Mouse (Mus musculus) urinary bladder, postnatal 4 days (tissue): ENCODE data around the gene Dthd1.

Experiments used
- DNase-seq, 2 experiments: peaks; one replicate each; pipeline ENCODE4 v3.0.0; 2021 to 2022; ENCODE audit warnings: low spot score in 2 of 2

Dthd1 gene

DNA sequence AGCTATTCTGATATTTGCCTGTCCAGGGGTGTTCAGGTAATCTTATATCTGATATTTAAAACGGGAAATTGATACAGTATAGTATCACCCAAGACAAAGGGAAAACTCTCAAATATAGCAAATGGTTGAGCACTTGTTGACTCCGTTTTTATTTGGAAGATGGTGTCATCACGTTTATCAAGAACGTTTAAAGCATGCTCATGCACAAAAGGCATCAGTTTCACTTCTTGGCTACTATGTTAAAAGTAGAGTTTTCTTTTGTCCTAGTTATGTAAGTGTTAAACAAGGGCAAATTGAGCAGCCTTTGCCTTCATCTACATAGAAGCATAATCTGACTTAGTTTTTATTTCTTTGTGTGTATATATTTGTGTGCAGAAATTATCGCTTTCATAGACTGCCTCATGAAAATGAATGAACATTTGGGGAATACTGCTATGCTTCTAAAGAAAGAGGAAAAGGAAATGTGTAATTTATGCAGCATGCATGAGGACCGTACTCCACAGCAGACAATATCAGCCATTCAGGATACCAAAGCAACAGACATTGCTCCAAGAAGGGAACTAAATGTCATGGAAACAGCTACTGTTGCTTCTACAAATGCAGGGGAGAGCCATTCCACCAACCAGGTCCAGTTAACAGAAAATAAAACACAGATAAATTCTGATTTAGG, at the start of gene Dthd1:
TSS of gene Dthd1 (plus strand) at position 422 of the 670 bp plus-strand sequence.
- no peak for DNase-seq

DNA sequence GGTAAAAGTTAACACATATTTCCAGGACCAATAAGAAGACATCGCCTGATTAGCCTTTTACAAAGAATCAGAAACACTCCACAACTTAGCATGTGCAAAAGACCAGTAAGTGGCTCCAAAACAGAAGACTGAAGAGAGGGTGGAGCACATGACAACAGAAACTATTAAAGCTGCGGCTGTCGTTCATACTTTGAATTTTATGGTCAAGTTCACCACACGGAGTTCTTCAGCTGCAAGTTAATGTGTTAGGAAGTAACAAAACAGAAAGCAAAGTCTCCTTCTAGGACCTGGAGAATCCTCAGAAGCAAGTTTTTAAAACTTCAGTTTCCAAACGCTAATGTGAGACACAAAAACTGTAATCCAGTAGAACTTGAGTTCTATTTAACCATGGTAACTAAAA, 49.5 kb upstream of the Dthd1 start:
- DNase-seq: no peak

DNA sequence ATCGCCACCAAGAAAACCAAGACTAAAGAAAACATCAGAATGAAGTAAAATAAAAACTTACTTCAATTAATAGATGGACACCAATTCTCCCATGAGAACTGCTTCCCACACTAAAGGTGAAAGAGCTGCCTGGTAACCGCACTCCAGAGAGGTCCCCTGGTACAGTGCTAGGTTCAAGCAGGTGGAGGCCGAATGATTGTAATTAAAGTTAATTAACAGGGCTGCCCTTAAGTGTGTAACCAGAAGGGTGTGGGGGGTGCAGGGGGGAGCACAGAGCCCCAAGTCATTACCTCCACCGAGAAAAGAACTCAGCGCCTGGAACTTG, 48.2 kb upstream of the Dthd1 start:
- DNase-seq: no peak

DNA sequence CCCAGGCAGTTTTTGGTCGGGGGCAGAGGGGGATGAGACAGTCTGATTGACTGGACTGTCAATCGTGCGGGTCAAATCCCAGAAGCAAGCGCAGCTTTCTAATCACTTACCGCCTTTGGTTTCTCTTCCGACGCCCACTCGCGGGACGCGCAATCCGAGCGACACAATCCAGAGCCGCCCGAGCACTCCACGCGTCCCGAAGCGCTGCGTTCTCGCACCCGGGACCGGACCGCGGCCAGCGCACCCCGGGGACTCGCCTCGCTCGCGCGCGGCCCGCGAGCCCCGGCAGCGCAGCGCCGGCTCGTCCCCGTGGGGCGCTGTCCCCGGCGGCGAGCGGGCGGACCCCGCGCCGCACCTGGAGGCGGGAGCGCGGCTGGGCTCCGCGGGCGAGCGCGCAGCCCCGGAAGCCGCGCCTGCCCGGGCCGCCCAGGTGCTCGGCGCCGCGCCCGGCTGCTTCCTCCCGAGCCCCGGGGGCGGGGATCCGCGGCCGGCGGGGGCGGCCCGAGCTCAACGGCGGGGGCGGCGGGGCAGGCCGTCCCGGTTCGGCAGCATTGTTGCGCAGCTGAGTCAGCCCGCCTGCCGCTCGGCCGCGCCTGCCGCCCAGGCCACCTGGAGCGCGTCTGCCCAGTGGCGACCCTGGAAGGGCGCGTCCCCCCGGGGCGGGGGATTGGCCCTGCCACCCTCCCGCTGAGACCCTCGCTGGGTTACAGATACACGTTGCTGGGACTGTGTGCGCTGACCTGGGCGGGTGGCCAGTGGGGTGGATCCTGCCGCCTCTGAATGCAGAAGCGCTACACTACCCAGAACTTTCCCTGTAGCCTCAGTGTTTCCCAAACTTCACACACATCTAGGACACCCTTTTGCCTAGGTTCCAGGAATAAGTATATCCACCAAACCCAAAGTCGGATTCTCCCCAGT, 47.6 kb upstream of the Dthd1 start, which contains the start of gene Arap2:
TSS of gene Arap2 (minus strand) at position 376 of the 918 bp plus-strand sequence.
- peak; percentile 61 to 67 for DNase-seq

DNA sequence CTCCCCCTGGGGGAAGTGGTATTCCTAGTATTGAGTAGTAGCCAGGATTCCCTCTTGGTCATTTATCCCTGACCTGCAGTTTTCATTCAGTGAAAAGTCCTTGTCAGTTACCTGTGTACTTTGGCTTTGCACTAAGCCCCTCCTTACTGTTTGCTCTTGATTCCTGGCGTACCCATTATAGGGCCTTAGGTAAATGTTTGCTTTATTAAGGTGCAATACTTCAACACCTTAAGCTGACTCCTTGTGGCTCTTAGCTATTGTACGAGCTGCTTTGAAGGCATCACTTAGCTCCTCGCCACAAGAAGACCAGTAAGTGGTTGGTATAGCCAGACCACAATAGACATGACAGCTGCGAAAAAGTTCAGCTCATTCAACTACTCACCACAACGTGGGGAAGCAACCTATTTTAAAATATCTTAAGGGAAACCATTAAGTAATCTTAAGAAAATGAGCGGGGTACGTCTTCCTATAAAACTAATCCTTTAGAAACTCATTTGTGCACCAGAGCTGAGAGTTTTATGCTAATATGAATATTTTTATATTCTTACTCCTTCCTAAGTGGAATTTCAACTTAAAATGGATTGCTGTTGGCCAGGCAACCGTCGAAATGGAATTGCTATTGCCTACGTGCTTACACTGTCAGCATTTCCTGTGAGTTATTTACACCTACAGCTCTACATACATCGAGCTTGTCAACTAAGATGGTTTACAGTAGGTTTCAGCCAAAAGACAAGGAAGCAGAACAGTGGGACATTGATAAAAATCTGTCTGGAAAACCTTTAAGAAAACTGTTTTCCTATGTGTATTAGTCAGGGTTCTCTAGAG, 41.6 kb upstream of the Dthd1 start:
- DNase-seq: no peak

DNA sequence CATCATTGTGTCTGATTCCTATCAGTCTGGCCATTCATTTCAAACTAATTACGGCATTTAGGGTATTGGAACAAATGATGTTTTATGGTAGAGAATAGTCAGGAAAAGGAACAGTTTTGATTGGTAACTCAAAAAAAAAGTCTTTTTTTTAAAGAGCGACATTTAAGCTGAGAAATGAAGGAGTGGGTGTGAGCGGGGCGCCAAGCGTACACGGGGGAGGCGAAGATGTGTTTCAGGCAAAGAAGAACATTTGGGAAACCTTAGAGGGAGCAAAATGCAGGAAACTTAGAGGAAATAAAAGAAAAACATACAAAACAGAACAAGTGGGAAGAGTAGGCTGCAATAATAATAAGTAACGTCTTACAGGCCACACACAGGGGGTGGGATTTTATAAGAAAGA, 35.8 kb upstream of the Dthd1 start:
- no peak for DNase-seq

DNA sequence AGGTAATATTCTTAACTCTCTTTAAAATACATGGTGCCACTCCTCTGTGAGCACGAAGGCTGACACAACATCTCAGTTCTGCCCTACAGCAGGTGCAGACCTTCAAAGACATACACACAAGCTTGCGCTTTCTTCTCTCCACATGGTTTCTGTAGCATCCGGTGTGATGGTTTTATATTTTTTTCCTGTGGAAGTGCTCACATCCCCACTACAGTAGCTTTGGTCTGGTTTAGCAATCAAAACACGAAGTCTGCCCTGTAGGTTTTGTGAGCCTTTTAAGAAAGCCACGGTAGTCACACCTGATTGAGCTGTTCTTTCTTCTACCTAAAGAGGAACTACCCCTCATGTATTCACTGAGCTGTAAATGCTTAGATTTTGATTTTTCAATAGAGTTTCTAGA, 34.9 kb upstream of the Dthd1 start:
- no peak for DNase-seq

DNA sequence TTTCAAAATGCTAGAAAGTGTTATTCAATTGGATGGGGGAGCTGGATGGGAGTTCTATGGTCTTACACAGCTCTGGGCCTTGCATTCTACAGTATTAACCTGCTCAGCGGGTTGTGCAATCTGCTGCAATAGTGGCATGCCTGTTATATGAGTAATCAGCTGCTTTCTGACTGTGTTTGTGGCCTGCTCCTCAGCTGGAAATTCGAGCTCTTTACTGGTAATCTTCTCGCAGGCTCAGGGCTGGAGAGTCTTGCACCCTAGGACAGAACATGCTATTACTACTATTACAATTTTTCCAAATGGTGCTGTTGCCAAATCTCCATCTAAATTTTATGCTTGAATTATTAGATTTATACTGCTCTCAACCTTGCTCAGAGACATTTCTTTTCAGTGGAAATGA, 26.8 kb upstream of the Dthd1 start:
- DNase-seq: no peak

DNA sequence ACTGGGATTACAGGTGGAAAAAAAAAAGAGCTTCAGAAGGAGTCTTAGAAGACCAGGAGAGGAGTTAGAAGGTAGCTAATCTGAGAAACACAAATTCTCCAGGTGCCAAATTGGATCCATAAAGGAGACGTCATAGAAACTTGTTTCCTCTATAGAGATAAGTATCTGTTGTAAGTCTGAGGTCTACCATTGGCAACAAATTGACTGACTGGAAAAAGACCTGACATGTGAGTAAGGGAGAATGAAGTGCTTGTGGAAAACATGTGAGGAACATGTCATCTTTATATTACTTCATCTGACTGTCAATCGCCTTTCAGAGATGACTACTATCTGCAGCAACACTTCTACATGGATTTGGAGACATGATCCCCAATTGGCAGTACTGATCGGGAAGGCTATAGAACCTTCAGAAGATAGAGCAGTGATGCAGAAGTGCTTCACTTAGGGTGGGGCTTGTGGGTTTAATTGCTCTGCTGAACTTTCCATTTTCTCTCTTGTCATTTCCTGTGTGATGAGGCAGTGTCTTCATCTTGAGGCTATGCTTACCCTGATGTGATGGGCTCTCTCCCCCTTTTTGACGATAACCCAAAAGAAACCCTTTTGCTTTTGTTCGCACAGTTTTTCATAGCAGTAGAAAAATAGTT, 22.6 kb upstream of the Dthd1 start:
- no peak for DNase-seq

DNA sequence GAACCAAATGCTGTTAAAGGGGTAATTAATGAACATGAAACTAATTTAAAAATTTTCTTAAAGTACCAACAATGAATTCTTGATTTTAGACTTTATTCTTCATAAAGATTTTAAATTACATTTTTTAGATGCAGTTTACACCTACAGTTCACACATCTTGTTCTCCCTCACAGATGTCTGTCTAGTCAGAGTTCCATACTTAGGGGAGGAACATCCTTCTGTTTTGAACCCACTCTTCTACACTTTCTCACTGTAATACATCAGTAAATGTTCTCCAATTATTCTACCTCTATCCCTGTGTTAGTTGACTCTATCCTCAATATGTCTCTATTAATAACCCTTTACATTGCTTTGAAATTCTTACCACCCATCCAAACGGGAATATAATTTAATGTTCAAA, 20.8 kb upstream of the Dthd1 start:
- no peak for DNase-seq

DNA sequence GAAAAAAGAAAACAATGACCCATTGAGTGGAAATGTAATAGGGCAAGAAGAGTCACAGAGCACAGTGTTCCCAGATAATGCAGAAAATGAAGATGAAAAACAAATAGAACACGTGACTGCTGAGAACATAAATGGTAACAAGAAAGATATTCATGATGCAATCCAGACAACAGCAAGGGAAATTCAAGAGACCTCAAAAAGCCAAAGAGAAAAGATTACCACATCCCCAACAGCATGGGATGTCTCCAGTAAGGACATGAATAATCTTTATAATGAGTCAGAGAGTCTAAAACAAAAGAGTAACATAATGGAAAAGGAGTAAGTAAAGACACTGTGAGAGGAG, 420 bp downstream of the Dthd1 start:
- DNase-seq: no peak

DNA sequence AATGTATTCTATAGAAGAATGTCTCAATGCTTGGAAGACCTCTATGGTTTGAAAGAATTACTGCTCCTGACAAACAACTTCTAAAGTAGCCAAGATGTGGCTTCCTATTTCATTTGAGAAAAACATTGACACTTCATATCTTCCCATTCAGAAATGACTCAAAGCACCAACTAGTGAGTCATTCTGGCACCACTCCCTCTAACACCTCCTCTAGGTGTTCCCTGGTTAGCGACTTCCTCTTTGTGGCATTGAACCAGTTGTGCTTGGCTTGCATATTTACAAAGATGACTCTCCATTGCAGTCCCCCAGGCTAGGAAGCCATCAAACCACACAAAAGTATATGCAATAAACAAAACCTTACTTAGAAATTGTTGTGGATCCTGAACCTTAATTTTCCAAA, 2.1 kb downstream of the Dthd1 start:
- no peak for DNase-seq

DNA sequence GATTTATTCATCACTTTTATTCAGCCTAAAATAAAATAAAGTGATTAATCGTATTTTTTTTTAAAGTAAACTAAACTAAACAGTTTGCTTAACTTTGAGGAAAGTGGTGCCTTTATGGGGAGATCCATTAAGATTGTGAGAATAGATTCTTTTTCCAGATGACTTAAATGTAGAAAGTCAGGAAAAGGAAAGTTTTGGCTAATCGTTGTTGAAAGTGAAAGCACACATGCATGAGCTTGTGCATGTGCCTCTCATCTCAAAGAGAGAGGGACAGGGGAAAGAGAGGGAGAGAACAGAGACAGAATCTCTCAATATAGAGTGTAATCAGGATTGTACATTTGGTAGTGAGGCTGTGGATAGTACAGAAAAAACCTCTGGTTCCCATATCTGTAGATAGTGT, 5.9 kb downstream of the Dthd1 start:
- DNase-seq: no peak

DNA sequence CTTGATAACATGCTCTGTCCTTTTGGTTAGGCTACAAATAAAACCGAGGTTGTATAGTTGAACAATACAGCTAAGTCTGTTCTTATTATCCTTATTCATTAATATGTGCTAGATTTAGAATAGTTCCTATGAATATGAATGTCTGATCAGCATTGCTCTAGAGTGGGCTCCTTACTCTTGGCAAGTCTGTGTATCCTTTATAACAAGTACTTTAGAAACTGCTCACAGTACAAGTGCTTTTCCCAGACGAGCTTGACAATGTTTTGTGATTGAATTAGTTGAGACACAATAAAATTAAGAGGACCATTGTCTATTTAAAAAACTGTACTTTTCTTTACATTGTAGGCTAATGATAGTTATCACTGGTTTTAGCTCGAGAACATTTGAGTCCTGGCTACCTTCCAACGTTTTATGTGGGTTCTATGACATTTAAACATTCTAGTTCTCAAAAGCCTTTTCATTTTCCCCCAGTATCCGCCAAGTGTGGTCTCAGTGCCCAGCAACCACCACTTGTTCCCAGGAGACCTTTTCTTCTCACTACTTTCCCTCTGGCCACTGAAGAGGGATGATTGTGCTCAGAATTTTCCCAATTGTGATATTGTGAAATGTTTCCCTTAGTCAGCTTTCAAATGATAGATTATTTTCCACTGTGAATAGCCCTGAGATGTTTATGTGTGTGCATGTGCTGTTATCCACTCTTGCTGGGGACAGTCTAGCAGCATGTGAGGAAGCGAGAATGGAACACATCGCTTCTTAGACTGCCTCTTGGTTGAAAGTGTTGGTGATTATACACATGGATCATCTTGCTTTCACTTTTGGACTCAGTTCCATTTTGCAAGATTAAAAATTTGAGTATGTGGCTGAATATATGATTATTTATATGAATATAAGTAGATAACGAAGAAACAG, 7.0 kb downstream of the Dthd1 start:
- no peak for DNase-seq

DNA sequence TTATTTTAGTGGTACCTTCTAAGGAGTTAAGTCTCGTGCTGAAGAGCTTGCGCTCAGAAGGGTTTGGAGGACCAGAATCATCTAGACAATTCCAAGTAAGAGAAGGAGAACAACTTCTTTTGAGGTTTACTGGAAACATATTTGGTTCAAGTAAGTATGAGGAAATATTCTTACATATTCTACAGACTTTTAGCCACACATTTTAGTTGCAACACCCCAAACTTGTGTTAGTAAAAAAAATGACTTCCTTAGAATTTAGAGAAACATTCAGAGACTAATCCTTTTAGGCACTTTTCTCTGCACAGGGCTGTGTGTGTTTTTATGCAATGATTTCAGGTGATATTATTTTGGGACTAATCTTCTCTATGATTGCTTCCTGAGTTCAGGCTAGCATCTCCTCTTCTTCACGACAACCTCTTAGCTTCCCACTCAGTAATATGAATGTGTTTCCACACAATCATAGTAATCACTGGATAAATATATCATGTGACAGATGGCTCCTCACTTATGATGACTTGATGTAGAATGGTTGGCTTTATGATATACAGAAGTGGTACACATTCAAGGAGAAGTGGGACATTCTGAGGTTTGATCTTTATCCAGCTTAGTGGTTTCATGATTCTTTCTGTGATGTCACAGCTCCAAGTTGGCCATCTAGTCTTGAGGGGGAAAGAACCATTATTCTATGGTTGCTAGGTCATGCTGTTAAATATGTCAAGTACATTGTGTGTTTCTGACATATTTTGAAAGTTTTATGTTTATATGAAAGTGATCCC, 29.5 kb downstream of the Dthd1 start:
- DNase-seq: no peak

DNA sequence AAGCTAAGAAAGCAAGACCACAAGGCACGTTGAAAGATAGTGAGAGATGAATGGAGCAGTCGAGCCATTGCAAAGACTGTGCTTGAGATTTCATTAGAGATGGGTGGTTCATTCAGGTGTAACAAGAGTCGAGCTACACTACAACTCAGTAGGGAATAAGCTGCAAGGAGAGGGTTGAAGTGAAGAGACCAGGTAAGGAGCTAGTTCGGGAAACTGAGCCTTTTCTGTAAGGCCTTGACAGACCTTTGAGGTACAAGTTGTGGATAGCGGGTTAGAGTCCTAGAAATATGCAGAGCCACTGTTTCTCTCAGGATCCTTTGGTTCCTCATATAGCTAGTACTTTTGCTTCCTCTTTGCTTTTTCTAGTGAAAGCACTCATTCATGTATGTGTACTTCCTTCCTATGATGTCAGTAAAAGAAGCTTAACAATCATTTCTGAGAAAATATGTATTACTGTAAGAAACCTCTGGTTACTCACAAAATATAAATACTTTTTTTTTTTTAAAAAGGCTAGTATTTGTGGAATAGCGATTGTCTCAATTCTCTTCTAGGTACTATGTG, 33.0 kb downstream of the Dthd1 start:
- no peak for DNase-seq

DNA sequence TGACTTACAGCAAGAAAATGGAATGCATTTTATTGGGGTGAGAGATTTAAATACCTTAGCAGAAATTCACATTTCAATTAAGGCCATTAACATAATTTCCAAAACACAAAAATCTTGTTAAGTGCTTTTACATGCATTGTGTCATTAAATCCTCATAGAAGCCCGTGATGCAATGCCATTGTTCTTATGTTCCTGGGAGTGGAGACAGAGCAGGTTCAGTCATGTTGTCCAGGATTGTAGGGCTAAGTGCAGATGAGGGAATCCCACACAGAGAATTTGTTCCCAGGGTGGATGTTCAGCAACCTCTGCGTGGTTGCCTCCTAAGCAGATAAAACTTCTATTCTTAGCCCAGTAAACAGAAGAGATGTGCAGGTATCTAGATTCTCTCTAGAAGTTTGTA, 37.7 kb downstream of the Dthd1 start:
- DNase-seq: no peak

DNA sequence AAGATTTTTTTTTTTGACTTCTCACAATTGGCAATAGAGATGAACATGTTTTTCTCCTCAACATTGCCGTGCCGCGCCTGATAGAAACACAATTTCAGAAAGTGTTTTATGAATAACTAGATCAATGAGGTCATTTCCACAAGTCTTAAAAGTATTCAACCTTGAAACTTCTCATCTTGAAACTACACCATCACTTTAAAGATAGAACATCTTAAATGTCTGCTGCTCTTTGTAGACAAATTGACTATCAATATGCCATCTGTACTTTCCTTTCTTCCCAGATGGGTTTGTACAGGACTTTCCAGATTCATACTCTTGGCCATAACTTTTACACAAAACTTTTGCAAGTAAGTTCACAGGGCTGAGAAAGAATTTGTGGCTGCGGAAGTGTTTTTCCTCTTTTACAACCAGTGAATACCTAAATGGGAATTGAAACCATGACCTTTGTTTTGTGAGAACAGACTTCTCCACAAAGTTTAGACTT, 40.8 kb downstream of the Dthd1 start:
- DNase-seq: no peak

DNA sequence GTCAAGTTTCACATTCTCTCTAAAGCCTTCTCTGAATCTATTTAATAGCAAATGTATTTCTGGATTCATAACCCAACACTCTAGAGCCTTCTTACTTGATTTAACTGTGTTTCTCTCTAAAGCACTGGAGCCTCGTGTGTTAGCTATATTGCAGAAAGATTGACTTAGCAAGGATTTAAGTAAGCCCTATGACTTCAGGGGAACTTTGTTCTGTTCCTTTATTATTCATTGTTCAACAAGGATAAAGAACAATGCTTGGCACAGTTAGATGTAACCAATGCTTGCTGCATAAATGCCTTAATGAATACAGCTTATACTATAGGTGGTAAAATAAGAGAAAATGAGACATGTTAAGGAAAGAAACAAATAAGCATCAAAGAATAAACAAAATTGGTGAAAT, 43.9 kb downstream of the Dthd1 start:
- DNase-seq: no peak

DNA sequence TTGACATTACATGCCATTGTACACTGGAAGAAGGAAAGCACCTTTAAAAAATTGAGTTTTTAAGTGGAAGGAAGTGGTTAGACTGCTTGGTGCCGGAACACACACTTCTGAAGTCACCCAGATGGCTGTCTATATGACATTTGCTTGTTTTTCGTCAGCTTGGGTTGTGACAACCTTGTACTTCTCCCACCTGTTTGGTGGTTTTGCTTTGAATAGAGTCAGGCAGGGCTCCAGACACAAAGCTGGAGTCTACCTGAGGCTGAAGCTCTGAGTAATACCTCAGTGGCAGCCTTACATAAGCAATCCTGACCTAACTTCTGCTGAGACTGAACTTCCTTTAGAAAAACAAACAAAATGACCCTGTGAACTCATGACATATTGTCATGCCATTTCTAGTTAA, 44.7 kb downstream of the Dthd1 start:
- DNase-seq: no peak
